Mouse (Mus musculus): ENCODE measurements at regions not wholly inside any gene's neighbourhood (a gene's known extent, or its start where the extent isn't known, plus 50 kb on each side); places are given as distances from the start of the nearest gene placed in this dataset.

- no peak for DNase-seq (ENCODE audit: low spot score in 2 of 2)
Measured at GRCm38 (mm10) chr17:47064592-47065306, 54.4 kb upstream of the Ubr2 start.

- no peak for DNase-seq (ENCODE audit: low spot score in 2 of 2)
Measured at GRCm38 (mm10) chr17:47064006-47064405, 53.6 kb upstream of the Ubr2 start.

GRCm38 (mm10) chr17:47061031-47061620 lies 50.8 kb upstream of the Ubr2 start:
- no peak for DNase-seq (ENCODE audit: low spot score in 2 of 2)

Data from frontal cortex, postnatal 25 days (tissue).